Mouse (Mus musculus) adrenal gland, postnatal 4 days (tissue): Measurements from ENCODE around the gene Kcnip1. TPM values are rescaled to one million over a fixed set of nuclear protein-coding genes. Genes with fewer than 3 reads are reported as not detected.

ENCODE experiments used
- DNase-seq, 2 experiments: peaks; one replicate each; pipeline ENCODE4 v3.0.0; 2021 to 2022; ENCODE audit warnings: low spot score in 2 of 2, mixed read lengths in 2 of 2
- total RNA-seq, 2 experiments: library from RNA; stranded (reverse); gene quantifications; 2 replicates each; pipeline ENCODE4 v1.2.3; 2021

Gene Kcnip1
- total RNA-seq, 2 experiments from 2014 or later, result 6.6 to 7.3 TPM

DNA sequence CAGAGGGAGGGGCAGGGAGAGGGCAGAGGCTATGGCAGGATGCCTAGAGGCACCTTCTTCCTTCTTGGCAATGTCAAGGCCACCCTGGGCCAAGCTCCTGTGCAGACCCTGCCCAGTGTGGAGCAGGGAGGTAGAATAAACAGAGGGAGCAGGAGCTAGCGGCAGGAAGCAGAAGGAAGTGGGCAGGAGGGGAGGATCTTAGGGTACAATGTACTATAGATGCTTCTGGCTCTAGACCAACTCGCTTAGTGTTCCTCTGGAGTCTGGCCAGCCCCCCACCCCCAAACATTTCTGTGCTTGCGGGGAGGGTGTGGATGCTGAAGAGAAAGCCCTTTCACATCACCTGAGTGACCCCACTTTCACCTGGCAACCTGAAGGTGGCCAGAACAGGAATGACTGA lies 413.3 kb downstream of the Kcnip1 start:
- DNase-seq, result no peak

Other genes with a start within 250 kb of the Kcnip1 start
- under 1 TPM; 0.17 TPM for gene Kcnmb1, start 30.1 kb downstream of the Kcnip1 start, total RNA-seq
- 1 to 10 TPM; 3.7 to 4.7 TPM for gene Lcp2, start 53.8 kb upstream of the Kcnip1 start, total RNA-seq
- not detected for gene 4930469K13Rik, start 105.4 kb upstream of the Kcnip1 start, total RNA-seq
- 1 to 10 TPM in 1 of 2 experiments, not detected in 1; 3.6 TPM for gene Foxi1, start 214.9 kb upstream of the Kcnip1 start, total RNA-seq